Mouse (Mus musculus) G1E-ER4 (cell line): ENCODE data around the gene Myrfl. TPM values are rescaled to one million over a fixed set of nuclear protein-coding genes. Genes with fewer than 3 reads are reported as not detected.

Experiments used
- GATA1 ChIP-seq: IDR thresholded peaks from one replicate; pipeline ENCODE4 v1.8.0; 2012; ENCODE audit warnings: low read length, inconsistent platforms
- polyA plus RNA-seq: library from polyadenylated mRNA; stranded (reverse); fragments of >175 nt; gene quantifications from 2 replicates; pipeline ENCODE4 v1.2.3, GENCODE M21; 2012

Myrfl gene
- polyA plus RNA-seq, 1 experiment = not detected

DNA sequence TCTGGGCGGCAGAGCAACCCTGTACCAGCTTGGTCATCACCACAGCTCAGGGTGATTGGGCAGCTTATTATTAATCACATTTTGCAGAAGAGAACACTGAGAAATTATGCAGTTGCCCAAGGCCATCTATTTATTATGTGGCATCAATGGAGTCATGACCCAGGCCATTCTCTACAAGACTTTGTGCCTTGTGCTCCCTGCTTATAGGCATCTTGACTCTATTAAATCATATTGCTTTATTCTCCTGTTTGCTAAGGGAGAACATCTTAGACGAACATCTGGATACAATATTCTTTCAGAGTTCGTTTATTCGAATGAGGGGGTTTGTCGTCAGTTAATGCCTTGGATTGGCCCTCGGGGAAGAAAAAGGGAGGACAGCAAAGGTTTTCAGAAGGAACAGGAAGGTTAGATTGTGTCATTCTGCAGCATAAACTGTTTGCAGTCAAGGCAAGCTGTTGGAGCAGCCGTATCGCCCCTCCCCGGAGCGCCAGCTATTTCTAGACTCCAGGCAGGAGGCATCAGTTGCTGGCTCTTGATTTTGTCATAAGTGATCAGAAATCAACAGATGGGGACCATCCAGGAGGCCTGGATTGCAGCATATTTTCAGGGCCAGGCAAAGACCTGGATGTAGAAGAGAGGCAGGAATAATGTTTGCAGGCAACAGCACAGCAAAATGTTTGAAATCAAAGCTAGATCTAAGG is 140.7 kb downstream of the Myrfl start:
- TF ChIP-seq GATA1 = no peak

DNA sequence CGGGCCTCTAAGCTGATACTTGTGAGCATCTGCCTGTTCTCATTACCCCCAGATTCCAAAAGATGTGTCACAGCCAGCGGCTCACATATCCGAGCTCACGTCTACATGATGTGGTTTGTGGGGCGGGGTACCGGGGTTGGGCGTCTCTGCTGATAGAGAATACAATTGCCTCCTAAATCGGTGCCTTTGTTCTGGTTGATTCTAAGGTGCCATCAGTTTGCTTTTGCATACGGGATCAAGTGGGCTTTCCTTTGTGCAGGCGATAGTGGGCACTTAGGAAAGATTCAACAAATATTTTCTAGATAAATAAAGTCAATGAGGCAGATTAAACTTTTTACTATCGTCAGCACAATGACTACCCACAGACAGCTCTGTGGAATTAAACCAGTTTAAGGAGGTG is 141.8 kb downstream of the Myrfl start:
- no peak for TF ChIP-seq GATA1

DNA sequence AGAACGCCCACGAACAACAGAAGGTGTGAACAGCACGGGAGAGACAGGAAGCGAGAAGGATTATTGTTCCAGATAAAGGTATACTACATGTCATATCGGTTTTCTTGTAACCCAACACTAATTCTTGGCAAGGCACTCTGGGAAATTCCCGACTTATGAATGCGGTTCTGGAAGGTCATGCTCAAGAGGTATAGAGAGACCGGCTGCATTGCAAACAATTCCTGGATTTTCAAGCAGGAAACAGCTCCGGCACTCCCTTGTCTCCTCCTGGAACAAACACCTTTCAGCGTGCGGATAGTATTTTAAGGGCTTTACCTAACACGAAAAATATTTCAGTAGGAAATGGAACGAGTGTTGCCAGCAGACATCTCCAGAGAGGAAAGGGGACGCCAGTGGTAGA is 145.8 kb downstream of the Myrfl start:
- no peak for TF ChIP-seq GATA1

DNA sequence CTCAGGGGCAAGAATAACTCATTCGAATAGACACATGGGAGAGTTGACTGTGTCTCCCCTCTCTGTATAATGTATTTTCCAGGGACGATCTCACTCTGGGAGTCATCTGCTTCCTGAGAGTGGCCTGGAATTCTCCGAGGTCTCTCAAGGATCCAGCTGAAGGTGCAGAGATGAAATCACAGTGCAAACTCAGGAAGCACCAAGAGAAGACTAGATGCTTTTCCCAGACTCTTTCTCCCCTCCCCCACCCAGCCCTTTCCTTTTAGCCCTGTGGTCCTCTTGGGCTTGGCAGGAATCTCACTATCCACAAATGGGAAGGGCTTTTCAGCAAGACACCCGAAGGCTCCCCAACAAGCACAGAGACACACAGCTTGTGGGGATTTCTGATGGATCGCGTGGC is 146.7 kb downstream of the Myrfl start:
- no peak for TF ChIP-seq GATA1

DNA sequence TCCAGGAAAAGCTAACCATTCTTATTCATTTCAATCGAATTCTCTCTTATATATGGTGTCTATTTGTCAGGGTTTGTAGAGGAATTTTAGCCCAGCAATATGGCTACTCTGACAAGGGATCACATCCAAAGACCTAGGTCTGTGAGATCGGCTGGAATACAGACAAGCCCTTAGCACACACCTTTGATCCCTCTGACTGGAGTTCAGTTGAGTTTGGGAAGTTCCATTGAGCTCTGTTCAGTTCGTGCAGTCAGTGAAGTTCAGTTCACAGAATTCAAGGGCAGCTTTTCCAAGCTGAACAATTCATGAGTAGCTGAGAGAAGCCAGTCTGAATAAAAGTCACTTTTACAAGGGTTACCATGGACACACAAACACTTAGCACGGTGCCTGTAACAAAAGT is 148.0 kb downstream of the Myrfl start:
- no peak for TF ChIP-seq GATA1

DNA sequence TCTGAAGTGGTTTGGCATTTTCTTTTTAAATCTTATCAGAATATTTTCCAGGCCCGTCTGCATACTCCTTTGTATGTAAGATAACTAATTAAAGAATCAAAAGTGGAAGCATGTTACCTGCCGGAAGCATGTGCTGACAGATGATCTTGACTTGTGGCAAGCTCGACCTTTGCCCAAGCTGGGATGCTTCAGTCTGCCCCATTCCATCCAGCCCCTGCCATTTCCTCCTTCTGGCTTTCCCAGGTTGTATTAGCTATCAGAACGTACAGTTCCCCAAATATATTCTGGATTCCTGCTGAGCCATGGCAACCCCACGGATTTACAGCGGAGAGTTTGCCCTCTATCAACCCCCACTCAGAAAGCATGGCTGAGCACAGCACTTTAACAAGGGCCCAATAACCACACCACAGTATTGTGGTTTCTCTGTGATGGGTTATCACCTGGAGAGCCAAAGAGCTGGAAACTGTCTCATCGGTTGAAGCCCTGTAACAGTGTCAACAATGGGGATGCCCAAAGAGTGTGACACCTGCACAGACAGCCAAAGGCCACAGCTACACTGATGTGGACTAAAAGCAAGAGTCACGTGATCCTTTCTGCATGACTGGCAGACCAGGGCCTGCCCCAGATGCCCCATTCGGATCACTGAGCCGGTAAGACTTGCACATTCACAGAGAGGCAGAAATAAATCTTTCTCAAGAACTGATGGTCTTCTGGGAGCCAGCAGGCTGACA is 150.3 kb downstream of the Myrfl start:
- no peak for TF ChIP-seq GATA1

DNA sequence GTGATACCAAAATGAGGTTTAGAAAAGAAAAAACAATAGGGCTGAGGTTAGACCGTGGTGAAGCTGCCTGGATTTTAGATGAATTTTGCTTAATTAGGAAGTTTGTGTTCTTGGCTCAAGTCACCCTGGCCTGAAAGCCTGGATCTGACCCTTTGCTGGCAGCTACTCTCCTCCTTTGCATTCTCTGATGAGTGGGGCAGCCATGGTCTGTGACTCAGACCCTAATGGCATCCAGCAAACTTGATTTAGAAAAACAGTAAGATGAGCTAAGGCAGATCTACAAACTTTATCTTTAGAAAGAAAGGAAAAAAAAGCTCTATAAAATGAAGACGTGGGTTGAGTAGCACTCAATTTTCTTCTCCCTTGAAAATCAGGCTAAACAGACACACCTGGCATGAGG is 154.0 kb downstream of the Myrfl start:
- TF ChIP-seq GATA1 = no peak

DNA sequence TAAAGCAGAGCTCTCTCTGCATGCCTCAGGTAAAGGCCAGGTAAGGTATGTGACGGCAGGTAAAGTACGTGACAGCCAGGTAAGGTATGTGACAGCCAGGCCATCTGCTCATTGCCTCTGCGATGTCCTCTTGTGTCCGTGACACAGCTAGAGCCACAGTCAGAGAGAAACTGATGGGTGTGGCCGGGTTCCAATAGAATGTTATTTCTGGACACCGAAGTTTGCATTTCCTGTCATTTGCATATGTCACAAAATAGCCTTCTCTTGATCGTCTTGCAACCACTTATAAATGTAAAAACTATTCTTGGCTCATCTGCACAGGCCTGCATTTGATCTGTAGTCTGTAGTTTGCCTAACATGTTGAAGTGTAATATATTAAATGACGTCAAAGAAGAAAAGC is 154.5 kb downstream of the Myrfl start:
- TF ChIP-seq GATA1 = no peak

DNA sequence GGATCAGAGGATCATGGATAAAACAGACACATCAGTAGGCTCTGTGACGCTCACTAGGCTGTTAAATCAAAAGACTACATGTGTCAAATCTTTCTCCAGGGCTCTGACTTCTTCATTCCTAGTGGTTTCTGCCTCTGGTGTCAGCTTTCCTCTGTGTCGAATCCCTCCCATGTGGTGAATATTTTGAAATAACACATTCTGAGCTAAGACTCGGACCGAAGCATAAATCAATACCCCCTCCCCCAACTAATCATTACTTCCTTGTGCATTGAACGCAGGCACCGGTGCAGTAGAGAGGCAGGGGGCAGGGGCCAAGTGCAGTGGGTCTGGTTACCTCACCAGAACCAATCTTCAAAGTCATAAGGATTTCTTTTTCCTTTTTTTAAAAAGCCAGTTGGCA is 155.4 kb downstream of the Myrfl start:
- TF ChIP-seq GATA1 = no peak

DNA sequence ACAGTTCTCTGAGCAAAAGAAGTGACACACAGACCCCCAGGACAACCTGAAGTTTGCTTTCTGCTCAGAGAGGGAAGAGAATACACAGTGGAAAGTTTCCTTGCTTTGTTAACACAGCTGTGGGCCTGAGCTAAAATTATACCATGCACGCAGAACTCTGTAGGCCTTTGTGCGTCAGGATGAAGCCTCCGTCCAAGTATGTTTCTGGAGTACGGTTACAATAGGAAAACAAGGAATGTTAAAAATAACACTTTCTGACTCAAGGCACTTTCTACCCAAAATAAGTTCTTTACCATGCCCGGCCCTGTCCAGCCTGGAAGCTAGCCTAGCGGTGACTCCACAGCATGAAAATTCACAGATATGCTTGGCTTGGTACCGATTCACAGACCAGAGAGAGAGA is 156.6 kb downstream of the Myrfl start:
- no peak for TF ChIP-seq GATA1

DNA sequence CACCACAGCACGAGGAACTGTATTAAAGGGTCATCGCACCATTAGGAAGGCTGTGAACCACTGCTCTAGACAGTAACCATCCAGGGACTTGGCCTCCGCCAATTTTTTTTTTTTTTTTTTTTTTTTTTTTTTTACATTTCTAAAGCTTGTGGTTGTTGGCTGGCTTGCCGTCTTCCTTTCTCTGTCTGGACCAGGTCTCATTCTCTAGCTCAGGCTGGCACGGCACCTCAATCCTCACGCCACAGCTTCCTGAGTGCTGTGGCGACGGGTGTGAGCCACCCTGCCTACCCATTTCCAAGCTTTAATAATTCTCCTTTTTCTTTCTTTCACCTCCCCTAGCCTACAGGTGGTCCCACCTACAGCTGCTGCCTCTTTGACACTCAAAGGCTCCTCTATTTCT is 158.2 kb downstream of the Myrfl start:
- TF ChIP-seq GATA1 = no peak

DNA sequence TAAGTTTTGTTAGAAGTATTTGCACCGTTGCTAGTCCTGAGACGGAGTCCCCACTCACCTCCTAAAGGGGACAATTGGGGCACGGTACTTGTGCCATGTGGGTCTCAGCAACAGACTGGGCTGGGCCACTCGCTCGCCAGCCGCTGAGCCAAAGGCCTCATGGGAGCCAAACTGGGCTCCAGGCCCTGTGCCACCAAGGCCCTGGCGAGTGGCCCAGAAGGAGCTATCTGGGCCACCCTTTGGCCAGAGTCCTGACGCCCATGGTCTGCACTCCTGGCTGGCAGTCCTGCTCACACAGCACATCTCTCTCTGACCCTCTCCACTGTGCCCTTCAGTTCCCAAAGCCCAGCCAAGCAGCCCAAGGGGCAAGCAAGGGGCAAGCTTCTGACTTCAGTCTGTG is 161.1 kb downstream of the Myrfl start:
- no peak for TF ChIP-seq GATA1

DNA sequence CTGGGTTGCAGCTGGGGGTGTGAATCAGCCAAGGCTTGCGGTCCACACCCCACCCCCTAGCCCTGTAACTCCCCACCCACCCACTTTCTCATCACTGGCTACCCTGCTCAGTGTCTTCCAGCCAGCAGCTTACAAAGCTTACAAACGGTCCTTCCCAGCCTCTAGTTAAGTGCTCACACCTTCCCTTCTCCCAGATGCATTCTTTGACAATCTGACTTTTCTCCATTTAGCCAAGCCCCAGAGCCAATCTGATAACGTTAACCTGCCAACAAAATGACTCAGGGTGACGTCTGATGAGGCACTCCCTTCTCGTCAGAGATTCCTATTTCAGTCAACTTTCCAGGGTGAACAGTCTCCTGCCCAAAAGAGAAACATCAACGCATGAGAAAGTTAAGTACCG is 163.1 kb downstream of the Myrfl start:
- no peak for TF ChIP-seq GATA1

DNA sequence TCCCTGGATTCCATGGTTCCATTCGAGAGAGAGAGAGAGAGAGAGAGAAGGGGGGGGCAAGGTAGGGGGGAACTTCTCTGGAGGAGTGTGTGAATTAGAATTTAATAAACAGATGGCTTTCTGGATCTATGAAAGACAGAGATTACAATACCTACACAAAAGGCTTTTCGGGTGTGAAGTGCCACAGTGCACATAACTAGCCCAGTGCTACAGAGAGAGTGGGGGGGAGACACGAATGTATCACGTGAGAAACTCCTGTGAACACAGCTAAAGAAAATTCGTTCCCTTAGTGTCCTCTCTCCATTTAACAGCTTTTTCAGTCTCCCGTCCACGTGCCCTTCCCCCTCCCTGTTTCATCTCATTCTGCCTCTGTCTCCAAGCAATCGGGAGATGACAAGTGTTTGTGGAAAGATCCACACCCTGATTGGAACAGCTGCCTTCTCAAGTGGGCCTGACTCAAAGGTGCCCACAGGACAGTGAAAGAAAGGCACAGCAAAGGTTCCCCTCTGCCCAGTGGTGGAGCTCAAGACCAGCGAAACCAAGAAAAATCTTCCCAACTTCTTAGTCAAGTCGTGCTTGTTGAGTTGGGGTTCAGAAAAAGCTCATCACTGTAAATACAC is 166.6 kb downstream of the Myrfl start:
- TF ChIP-seq GATA1 = no peak

DNA sequence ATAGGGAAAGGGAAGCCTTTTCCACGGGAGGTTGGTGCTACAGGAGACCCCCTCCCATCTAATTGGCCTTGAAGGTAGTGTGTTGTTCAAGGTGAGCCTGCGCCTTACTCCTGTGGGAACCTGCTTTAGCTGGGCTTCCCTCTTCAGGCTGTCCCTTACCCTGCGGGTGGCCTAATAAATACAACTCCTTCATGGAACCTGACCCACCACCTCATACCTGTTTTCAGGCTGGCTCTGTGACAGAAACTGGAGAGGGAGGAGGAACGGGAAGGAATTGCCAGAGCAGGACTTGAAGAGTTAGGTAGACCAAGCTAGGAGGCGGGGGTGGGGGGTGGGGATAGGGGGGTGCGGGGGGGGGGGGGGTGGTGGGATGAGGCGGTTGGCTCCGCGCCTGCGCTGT is 167.9 kb downstream of the Myrfl start:
- TF ChIP-seq GATA1 = no peak

DNA sequence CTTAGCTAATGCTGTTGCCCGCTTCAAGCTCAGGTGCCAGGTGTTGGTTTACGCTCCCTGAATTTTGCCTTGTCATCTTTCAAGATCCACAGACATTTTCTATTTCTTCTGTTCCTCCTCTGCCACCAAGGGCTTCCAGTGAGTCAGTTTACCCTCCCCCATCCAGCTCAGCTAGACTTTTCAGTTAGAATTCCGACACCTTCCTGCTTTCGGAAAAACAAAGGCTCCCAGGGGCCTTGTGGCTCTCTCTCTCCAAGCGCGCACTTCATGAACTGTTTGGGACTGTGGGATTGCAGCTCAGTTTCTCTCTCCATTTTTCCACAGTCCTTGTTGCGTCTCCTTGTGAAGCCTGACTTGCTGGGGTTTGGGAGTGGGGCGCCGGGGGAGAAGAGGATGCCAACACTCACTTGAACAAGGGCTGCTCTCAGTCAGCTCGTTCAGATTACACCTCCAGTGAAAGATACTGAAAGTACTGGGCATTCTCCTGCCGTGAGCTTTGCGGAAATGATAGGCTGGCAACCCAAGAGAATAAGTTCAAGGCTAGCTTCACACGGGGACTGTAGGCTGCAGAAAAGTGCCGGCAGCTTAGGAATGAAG is 168.9 kb downstream of the Myrfl start:
- TF ChIP-seq GATA1 = no peak

Other genes with a start within 250 kb of the Myrfl start
- gene Rab3ip, start 53.9 kb upstream of the Myrfl start, polyA plus RNA-seq = 16.3 and 21.2 TPM in 2 replicates
- not detected in 2 replicates for gene Gm10271, start 75.7 kb upstream of the Myrfl start, polyA plus RNA-seq
- gene Best3, start 89.4 kb upstream of the Myrfl start, polyA plus RNA-seq = not detected in 2 replicates
- gene Lrrc10, start 148.4 kb upstream of the Myrfl start, polyA plus RNA-seq = 0.06 and 0.15 TPM in 2 replicates
- 17.6 and 25.9 TPM in 2 replicates for gene Cct2, start 166.9 kb upstream of the Myrfl start, polyA plus RNA-seq